In the genomic region with DNA sequence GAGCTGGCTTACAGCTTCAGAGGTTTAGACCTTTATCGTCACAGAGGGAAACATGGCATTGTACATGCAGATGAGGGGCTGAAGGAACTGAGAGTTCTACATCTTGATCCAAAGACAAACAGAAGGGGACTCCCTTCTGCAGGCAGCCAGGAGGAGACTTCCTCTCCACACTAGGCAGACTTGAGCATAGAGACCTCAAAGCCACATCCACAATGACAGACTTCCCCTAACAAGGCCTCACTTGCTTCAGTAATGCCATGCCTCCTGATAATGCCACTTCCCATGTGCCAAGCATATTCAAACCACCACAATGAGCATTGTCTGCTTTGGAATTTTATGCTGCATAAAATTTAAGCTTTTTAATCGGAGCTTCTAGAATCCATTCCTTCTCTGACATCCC, we compare ENCODE assay signal across 28 mouse cellular contexts. TPM values are rescaled to one million over a fixed set of nuclear protein-coding genes. Genes with fewer than 3 reads are reported as not detected.
DNase-seq lines count a peak whose midpoint lies in the region; ATAC-seq lines count a peak whose summit lies in the region.
"Had no signal": no experiment of that assay in that cellular context is flagged by ENCODE, and none has a peak within 500 bp of the region (broad histone marks: within the 10 kb centered on the region; RNA-seq: fewer than 3 reads in every experiment).

No protein-coding gene starts in this region.

- no peak overlapping the region for H3K4me3 ChIP-seq in forebrain, embryonic 15.5 days
- H3K4me3 ChIP-seq: embryonic facial prominence, embryonic 10.5 days; embryonic facial prominence, embryonic 13.5 days; erythroblast, embryonic 14.5 days; forebrain, embryonic 12.5 days; heart, adult 2 months; heart, embryonic 10.5 days; heart, embryonic 13.5 days; hindbrain, embryonic 10.5 days; hindbrain, embryonic 13.5 days; intestine, embryonic 15.5 days had no signal

- DNase-seq in neural tube, embryonic 10.5 days (ENCODE audit: extremely low spot score, low spot score) = no peak
- DNase-seq in ovary, postnatal 14 days (ENCODE audit: low spot score) = no peak
- DNase-seq: adrenal gland, postnatal 10 days; adrenal gland, postnatal 36 days; cerebellum, adult 2 months; cerebellum, adult 9-11 months; cerebellum, postnatal 25 days; embryo, embryonic 11 days; gastrocnemius, postnatal 14 days; heart, adult 2 months; heart, postnatal 14 days had no signal

- peak; percentile 99 for ATAC-seq in common myeloid progenitor, adult 5-6 weeks (replicated peaks; ENCODE audit: low read depth, poor library complexity, severe bottlenecking)
- peak; percentile 52 for ATAC-seq in megakaryocyte, adult 5-6 weeks (ENCODE audit: poor library complexity, severe bottlenecking)
- 0 out of 2 replicates have a peak, but pooled peaks have one; percentile 27 for ATAC-seq in monocyte, adult 5-6 weeks (replicated peaks; ENCODE audit: insufficient number of reproducible peaks, low FRiP score, low TSS enrichment, poor library complexity, severe bottlenecking)
- ATAC-seq in forebrain, embryonic 15.5 days (replicated peaks) = no peak
- ATAC-seq: forebrain, embryonic 16.5 days; hindbrain, embryonic 16.5 days; intestine, embryonic 15.5 days; Patski had no signal

- H3K9ac ChIP-seq in forebrain, embryonic 15.5 days (replicated peaks) = no peak overlapping the region
- H3K9ac ChIP-seq: embryonic facial prominence, embryonic 13.5 days; forebrain, embryonic 12.5 days; heart, embryonic 13.5 days; hindbrain, embryonic 13.5 days; intestine, embryonic 15.5 days had no signal

- H3K27ac ChIP-seq in forebrain, embryonic 15.5 days (replicated peaks) = no peak overlapping the region
- H3K27ac ChIP-seq: embryonic facial prominence, embryonic 10.5 days; embryonic facial prominence, embryonic 13.5 days; forebrain, embryonic 12.5 days; heart, adult 2 months; heart, embryonic 10.5 days; heart, embryonic 13.5 days; hindbrain, embryonic 10.5 days; hindbrain, embryonic 13.5 days; intestine, embryonic 15.5 days had no signal

- H3K4me2 ChIP-seq in forebrain, embryonic 15.5 days (replicated peaks) = no peak overlapping the region
- H3K4me2 ChIP-seq: embryonic facial prominence, embryonic 13.5 days; forebrain, embryonic 12.5 days; heart, embryonic 13.5 days; hindbrain, embryonic 13.5 days; intestine, embryonic 15.5 days had no signal

- H3K27me3 ChIP-seq in forebrain, embryonic 15.5 days = no peaks in the 10 kb centered on the region
- H3K27me3 ChIP-seq: embryonic facial prominence, embryonic 13.5 days; forebrain, embryonic 12.5 days; heart, embryonic 13.5 days; hindbrain, embryonic 13.5 days; intestine, embryonic 15.5 days; Patski had no signal

- H3K36me3 ChIP-seq in forebrain, embryonic 15.5 days = no peaks in the 10 kb centered on the region
- H3K36me3 ChIP-seq: embryonic facial prominence, embryonic 10.5 days; embryonic facial prominence, embryonic 13.5 days; forebrain, embryonic 12.5 days; G1E; heart, embryonic 10.5 days; heart, embryonic 13.5 days; hindbrain, embryonic 10.5 days; hindbrain, embryonic 13.5 days; intestine, embryonic 15.5 days had no signal

- H3K9me3 ChIP-seq in forebrain, embryonic 15.5 days = no peaks in the 10 kb centered on the region
- H3K9me3 ChIP-seq: embryonic facial prominence, embryonic 10.5 days; embryonic facial prominence, embryonic 13.5 days; forebrain, embryonic 12.5 days; G1E; heart, embryonic 10.5 days; heart, embryonic 13.5 days; hindbrain, embryonic 10.5 days; hindbrain, embryonic 13.5 days; intestine, embryonic 15.5 days had no signal

- 84% methylated on average over 2 of the region's 2 CpGs for WGBS in forebrain, embryonic 15.5 days

- H3K4me1 ChIP-seq in forebrain, embryonic 15.5 days = no peaks in the 10 kb centered on the region
- H3K4me1 ChIP-seq: embryonic facial prominence, embryonic 10.5 days; embryonic facial prominence, embryonic 13.5 days; forebrain, embryonic 12.5 days; heart, embryonic 10.5 days; heart, embryonic 13.5 days; hindbrain, embryonic 10.5 days; hindbrain, embryonic 13.5 days; intestine, embryonic 15.5 days had no signal

RNA-seq across cellular contexts. Expression of a gene that starts 15.8 kb away (rescaled TPM):
- total RNA-seq in common myeloid progenitor, adult 5-6 weeks (2017) = 6.9 and 10.7 TPM in 2 replicates
- total RNA-seq in megakaryocyte, adult 5-6 weeks (2015) = 21.9 and 25.4 TPM in 2 replicates
- total RNA-seq in megakaryocyte, adult 5-6 weeks (2017) = 17.9 and 22.0 TPM in 2 replicates
- total RNA-seq in monocyte, adult 5-6 weeks (2017) = 30.2 to 61.0 TPM (median 53.0 TPM) in 3 replicates
- polyA plus RNA-seq in forebrain, embryonic 15.5 days (2015; fragmentation: Nextera tagmentation; extraction: Ambion mirVana) = 41.2 and 45.2 TPM in 2 replicates
- polyA plus RNA-seq: erythroblast, embryonic 14.5 days had no signal
